Mouse (Mus musculus) forebrain, embryonic 10.5 days (tissue): ENCODE data around the gene Sec61a1. TPM values are rescaled to one million over a fixed set of nuclear protein-coding genes. Genes with fewer than 3 reads are reported as not detected.

Experiments used
- DNase-seq: peaks from one replicate; pipeline ENCODE4 v3.0.0-alpha.2; 2017; ENCODE audit warnings: low spot score; ENCODE audit errors: extremely low spot score
- H3K27ac ChIP-seq: fragments of 300-500 bp; sonication (generic); 2 replicates; pipeline ENCODE4 v1.5.1; 2016; ENCODE audit warnings: mild to moderate bottlenecking
- H3K27me3 ChIP-seq: fragments of 300-500 bp; sonication (generic); 2 replicates; pipeline ENCODE4 v1.6.1; 2016; ENCODE audit warnings: mild to moderate bottlenecking; ENCODE audit not compliant: poor library complexity, severe bottlenecking
- H3K36me3 ChIP-seq: fragments of 300-500 bp; sonication (generic); replicated peaks from 2 replicates; pipeline ENCODE4 v1.6.1; 2016; ENCODE audit warnings: mild to moderate bottlenecking, moderate library complexity
- H3K4me1 ChIP-seq: fragments of 300-500 bp; sonication (generic); 2 replicates; pipeline ENCODE4 v1.6.1; 2016
- H3K4me3 ChIP-seq: fragments of 300-500 bp; sonication (generic); 2 replicates; pipeline ENCODE4 v1.5.1; 2016; ENCODE audit warnings: mild to moderate bottlenecking, moderate library complexity
- H3K9me3 ChIP-seq: fragments of 300-500 bp; sonication (generic); 2 replicates; pipeline ENCODE4 v1.6.1; 2016; ENCODE audit warnings: mild to moderate bottlenecking, moderate library complexity
- WGBS: fragments of 180-500 bp; shearing (Covaris S2); methylation state at CpG from one replicate; pipeline ENCODE4 v1.1.7; 2016; 5-methylcytosine and 5-hydroxymethylcytosine counted together
- polyA plus RNA-seq: library from polyadenylated mRNA; unstranded; fragments of >200 nt; fragmentation: Nextera tagmentation; extraction: Ambion mirVana; gene quantifications from 2 replicates; pipeline ENCODE4 v1.2.1, GENCODE M21; 2016

Sec61a1 gene
- polyA plus RNA-seq, result 211 and 220 TPM in 2 replicates

DNA sequence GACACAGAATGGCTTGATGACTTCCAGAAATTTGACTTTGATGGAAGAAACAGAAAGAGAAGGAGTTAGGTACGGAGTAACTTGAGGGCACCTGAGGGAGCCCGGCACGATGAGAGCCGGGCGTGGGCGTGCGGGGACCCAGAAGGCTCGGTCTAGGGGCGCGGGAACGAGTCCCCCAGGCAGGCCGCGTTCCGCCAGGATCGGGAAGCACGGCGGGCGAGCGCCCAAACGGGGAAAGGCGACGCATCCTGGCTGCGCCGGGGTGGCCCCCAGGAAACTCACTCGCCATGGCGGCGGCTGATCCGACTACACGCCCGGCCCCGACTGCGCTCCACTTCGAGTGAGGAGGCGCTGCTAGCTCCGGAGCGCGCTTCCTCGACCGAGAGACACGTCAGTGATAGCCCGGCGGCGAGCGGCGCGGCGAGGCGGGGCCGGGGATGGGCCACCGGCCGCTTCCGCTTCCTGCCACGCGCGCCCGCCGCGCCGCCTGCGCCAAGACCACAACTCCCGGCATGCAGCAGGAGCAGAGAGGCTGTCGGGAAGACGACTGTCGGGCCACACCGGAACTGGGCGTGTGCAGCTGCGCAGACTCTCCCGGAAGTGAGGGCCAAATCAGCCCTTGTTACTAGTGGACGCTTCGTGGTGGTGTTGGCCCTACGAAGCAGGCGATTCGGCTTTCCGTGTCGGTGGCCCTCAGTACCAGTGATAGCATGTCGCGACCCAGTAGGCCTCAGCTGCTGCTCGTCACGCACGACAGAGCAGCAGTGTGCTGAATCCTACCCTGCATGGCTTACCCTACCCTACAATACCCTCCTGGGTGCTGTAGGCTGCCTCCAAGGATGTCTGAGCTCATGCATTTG lies at the start of gene Sec61a1:
Gene Sec61a1, minus strand, starts transcription at position 502 of the 860 bp plus-strand sequence.
- peaks cover 34% of the 10 kb centered on the region for H3K36me3 ChIP-seq
- no peaks in the 10 kb centered on the region for H3K27me3 ChIP-seq
- WGBS, result under 1% methylated on average over 80 of the region's 80 CpGs
- peak within 1 kb of the TSS; percentile 95 for H3K4me3 ChIP-seq
- H3K4me1 ChIP-seq, result peaks cover 26% of the 10 kb centered on the region
- H3K27ac ChIP-seq, result peak within 1 kb of the TSS; percentile 93
- no peaks in the 10 kb centered on the region for H3K9me3 ChIP-seq
- DNase-seq, result peak; percentile 96

DNA sequence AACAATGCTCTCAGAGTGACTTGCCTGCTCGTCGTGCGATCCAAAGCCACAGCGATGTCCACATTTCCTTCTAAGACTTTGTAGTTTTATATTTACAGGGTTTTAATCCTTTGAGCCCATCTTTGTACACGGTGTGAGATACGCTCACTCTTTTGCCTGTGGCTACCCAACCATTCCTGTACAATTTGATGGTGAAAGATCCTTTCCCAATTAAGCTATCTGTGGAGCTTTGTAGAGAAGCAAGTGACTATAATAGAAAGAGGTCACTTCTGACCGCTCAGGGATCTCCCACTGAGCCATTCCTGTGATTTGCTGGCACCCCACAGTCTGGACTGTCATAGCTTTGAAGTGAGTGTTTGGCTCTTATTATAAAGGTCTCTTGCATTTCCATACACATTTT lies 48.0 kb upstream of the Sec61a1 start:
- peak overlapping the region; percentile 35 for H3K4me3 ChIP-seq
- DNase-seq, result no peak
- peaks cover 28% of the 10 kb centered on the region for H3K27me3 ChIP-seq
- WGBS, result 2% methylated on average over 7 of the region's 7 CpGs
- no peaks in the 10 kb centered on the region for H3K36me3 ChIP-seq
- peaks cover 16% of the 10 kb centered on the region for H3K4me1 ChIP-seq
- H3K9me3 ChIP-seq, result no peaks in the 10 kb centered on the region
- H3K27ac ChIP-seq, result no peak overlapping the region; the same call in 1 of the 2 replicates

- H3K4me3 ChIP-seq, result no peak overlapping the region
- 36% methylated on average over 6 of the region's 6 CpGs for WGBS
- H3K4me1 ChIP-seq, result peaks cover 16% of the 10 kb centered on the region
- peaks cover 28% of the 10 kb centered on the region for H3K27me3 ChIP-seq
- H3K9me3 ChIP-seq, result no peaks in the 10 kb centered on the region
- no peak overlapping the region for H3K27ac ChIP-seq
- H3K36me3 ChIP-seq, result no peaks in the 10 kb centered on the region
- DNase-seq, result no peak
Measured at GRCm38 (mm10) chr6:88565033-88565432, 46.3 kb upstream of the Sec61a1 start.

DNA sequence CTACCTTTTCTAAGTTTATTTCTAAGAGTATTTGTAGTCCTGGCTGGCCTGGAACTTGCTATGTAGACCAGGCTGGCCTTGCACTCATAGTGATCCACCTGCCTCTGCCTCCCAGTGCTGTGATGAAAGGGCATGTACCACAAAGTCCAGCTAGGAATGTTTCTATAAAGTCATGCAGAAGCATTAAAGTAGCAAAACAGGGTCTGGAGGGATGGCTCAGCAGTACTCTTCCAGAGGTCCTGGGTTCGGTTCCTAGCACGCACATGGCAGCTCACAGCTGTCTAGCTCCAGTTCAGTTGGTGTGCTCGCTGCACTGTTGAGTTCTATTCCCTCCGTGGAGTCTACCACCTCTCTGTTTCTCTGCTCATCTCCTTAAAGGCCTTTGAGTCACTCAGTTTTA lies 41.5 kb upstream of the Sec61a1 start:
- H3K4me3 ChIP-seq, result no peak overlapping the region
- H3K27me3 ChIP-seq, result peaks cover 10% of the 10 kb centered on the region
- DNase-seq, result no peak
- H3K9me3 ChIP-seq, result no peaks in the 10 kb centered on the region
- H3K36me3 ChIP-seq, result no peaks in the 10 kb centered on the region
- WGBS, result 91% methylated on average over 4 of the region's 4 CpGs
- H3K4me1 ChIP-seq, result peaks cover 4% of the 10 kb centered on the region
- no peak overlapping the region for H3K27ac ChIP-seq

- Histone ChIP-seq H3K27ac (no peak overlapping the region), H3K9me3 (no peaks in the 10 kb centered on the region), H3K36me3 (no peaks in the 10 kb centered on the region), H3K4me3 (no peak overlapping the region), H3K27me3 (peaks cover 5% of the 10 kb centered on the region), H3K4me1 (peaks cover 4% of the 10 kb centered on the region)
- WGBS, result 22% methylated on average over 5 of the region's 5 CpGs
- DNase-seq, result no peak
Measured at GRCm38 (mm10) chr6:88559688-88560087, 41.0 kb upstream of the Sec61a1 start.

DNA sequence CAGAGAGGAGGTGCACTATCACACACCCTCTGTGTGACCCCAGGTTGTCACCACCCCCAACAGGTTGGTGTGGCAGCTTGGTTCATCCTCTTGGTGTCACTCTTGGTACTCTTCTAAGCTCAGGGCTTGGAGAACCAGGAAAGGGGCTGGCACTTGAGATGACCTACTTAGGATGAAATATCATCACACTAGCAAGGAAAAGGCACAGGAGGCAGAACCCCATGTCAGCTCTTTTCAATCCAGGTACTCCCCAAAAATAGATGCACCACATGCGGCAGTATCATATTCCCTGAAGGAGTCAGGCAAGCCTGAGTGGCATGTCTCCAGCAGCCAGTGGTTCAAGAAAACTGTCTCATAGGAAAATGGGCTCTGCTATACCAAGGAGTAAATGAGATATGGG lies 39.4 kb upstream of the Sec61a1 start:
- Histone ChIP-seq H3K4me3 (no peak overlapping the region), H3K9me3 (no peaks in the 10 kb centered on the region), H3K4me1 (peaks cover 4% of the 10 kb centered on the region), H3K36me3 (no peaks in the 10 kb centered on the region), H3K27me3 (no peaks in the 10 kb centered on the region), H3K27ac (no peak overlapping the region)
- no peak for DNase-seq
- WGBS, result 86% methylated on average over 1 of the region's 1 CpGs

- Histone ChIP-seq H3K36me3 (no peaks in the 10 kb centered on the region), H3K4me3 (no peak overlapping the region), H3K27me3 (no peaks in the 10 kb centered on the region), H3K4me1 (peaks cover 4% of the 10 kb centered on the region), H3K27ac (no peak overlapping the region), H3K9me3 (no peaks in the 10 kb centered on the region)
- WGBS, result 20% methylated on average over 4 of the region's 4 CpGs
- no peak for DNase-seq
Measured at GRCm38 (mm10) chr6:88557548-88557947, 38.8 kb upstream of the Sec61a1 start.

DNA sequence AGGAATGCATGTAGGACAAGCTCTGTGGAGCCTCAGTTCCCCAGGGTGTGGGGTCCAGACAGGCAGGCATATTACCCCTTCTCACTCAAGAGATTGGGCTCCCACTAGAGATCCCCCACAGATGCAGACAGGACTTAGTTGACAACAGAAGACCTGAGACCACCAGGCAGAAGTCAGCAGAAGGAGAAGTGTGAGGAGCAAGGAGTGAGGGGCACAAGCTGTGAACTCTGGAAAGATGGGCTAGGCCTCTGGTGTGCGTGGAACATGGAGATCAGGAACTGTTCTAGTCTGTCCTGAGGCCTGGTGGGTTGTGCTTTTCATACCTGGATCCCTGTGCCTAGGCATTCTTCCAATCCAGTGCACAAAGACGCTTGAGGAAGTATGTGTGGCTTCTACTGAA lies 31.2 kb upstream of the Sec61a1 start:
- no peak overlapping the region for H3K27ac ChIP-seq
- DNase-seq, result no peak
- H3K27me3 ChIP-seq, result peaks cover 30% of the 10 kb centered on the region
- WGBS, result 87% methylated on average over 2 of the region's 2 CpGs
- H3K4me3 ChIP-seq, result no peak overlapping the region
- no peaks in the 10 kb centered on the region for H3K9me3 ChIP-seq
- H3K4me1 ChIP-seq, result peaks cover 12% of the 10 kb centered on the region
- no peaks in the 10 kb centered on the region for H3K36me3 ChIP-seq

- H3K9me3 ChIP-seq, result no peaks in the 10 kb centered on the region
- WGBS, result 37% methylated on average over 4 of the region's 4 CpGs
- H3K4me3 ChIP-seq, result no peak overlapping the region
- peaks cover 36% of the 10 kb centered on the region for H3K27me3 ChIP-seq
- no peaks in the 10 kb centered on the region for H3K36me3 ChIP-seq
- H3K27ac ChIP-seq, result no peak overlapping the region
- peaks cover 15% of the 10 kb centered on the region for H3K4me1 ChIP-seq
- peak; percentile 64 for DNase-seq
Measured at GRCm38 (mm10) chr6:88549137-88549814, 30.6 kb upstream of the Sec61a1 start.

DNA sequence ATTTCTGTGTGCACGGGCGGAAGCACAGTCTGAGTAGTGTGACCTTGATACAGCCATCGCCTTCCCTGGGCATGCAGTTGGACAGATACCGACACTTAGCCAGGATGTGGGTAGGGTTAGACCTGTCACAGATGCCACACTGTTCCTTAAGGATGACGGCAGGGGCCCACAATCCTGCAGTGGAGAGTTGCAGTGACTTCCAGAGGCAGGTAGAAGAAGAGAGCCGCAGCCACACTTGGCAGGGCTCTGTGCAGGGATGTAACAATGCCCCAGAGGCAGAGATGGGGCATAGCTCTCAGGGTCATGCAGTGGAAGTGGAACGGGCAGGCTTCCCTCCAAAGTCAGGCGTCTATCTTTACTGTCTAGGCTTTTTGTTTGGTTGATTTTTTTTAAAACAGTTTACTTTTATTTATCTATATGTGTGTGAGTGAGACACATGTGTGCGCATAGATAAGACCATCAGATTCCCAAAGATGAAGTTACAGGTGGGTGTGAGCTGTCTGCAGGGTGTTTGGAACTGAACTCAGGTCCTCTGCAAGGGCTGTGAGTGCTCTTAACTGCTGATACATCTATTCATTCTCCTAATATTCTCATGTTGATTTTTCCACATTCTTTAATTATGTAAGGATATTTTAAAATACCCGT lies 29.8 kb upstream of the Sec61a1 start:
- DNase-seq, result no peak
- no peaks in the 10 kb centered on the region for H3K36me3 ChIP-seq
- 87% methylated on average over 10 of the region's 10 CpGs for WGBS
- H3K4me1 ChIP-seq, result peaks cover 15% of the 10 kb centered on the region
- H3K27me3 ChIP-seq, result peaks cover 38% of the 10 kb centered on the region
- no peaks in the 10 kb centered on the region for H3K9me3 ChIP-seq
- no peak overlapping the region for H3K27ac ChIP-seq
- no peak overlapping the region for H3K4me3 ChIP-seq

GRCm38 (mm10) chr6:88545397-88545790 lies 26.7 kb upstream of the Sec61a1 start:
- peaks cover 15% of the 10 kb centered on the region for H3K4me1 ChIP-seq
- H3K27me3 ChIP-seq, result peaks cover 38% of the 10 kb centered on the region
- no peaks in the 10 kb centered on the region for H3K9me3 ChIP-seq
- H3K36me3 ChIP-seq, result no peaks in the 10 kb centered on the region
- DNase-seq, result no peak
- H3K4me3 ChIP-seq, result no peak overlapping the region
- H3K27ac ChIP-seq, result no peak overlapping the region; the same call in 1 of the 2 replicates
- WGBS, result 15% methylated on average over 10 of the region's 10 CpGs

DNA sequence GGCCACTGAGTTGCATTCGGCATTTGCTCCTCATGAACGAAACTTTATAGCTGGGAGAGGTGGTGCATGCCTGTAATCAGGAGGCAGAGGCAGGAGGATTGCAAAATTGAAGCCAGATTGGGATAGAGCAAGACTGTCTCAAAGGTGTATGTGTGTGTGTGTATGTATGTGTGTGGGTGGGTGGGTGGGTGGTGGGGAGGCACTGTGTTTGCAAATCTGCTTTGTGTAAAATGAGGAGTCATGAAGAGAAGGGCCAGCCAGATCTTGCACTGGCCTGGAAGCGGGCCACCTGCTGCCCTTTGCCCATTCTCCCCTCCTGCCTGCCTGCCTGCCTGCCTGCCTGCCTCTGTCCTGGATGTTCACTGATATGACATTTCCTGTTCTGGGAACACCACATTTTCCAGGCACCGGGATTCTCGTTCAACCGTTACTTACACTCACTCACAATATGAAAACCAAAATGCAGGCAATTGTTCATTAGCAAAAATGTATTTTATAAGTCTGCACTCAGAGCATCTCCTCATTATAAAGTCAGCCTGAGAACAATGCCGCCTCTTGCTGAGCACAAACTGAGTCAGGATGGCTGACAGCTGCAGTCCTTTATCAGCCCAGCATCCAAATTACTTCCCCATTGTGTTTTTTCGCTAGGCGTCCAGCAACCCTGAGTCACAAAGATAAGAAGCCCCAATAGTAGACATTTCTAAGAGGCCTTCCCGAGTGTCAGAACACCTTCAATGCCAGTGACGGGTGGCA lies 26.1 kb upstream of the Sec61a1 start:
- whole genome bisulfite sequencing, result 34% methylated on average over 11 of the region's 11 CpGs
- H3K27ac ChIP-seq, result no peak overlapping the region; the same call in 1 of the 2 replicates

More for the DNA sequence above, 26.1 kb upstream of the Sec61a1 start:
- no peaks in the 10 kb centered on the region for H3K36me3 ChIP-seq
- H3K9me3 ChIP-seq, result no peaks in the 10 kb centered on the region
- no peak for DNase-seq
- H3K27me3 ChIP-seq, result peaks cover 38% of the 10 kb centered on the region
- no peak overlapping the region for H3K4me3 ChIP-seq
- peaks cover 15% of the 10 kb centered on the region for H3K4me1 ChIP-seq
